Mouse (Mus musculus) adrenal gland, postnatal 25 days (tissue): ENCODE data around the gene Rom1. TPM values are rescaled to one million over a fixed set of nuclear protein-coding genes. Genes with fewer than 3 reads are reported as not detected.
"Not testable (repeated sequence)": the region's sequence is repeated elsewhere in the genome, so short reads cannot be mapped to it uniquely, and the experiment has no call there.

Experiments used
- DNase-seq: peaks from one replicate; pipeline ENCODE4 v3.0.0; 2021; ENCODE audit warnings: mixed read lengths
- long read RNA-seq: library from polyadenylated mRNA; stranded (forward); transcript quantifications from one replicate; pipeline ENCODE4 v2.0.0, GENCODE M21; 2021
- total RNA-seq: library from RNA; stranded (reverse); gene quantifications from 2 replicates; pipeline ENCODE4 v1.2.3, GENCODE M21; 2021

Gene Rom1
- total RNA-seq = 33.4 and 33.8 TPM in 2 replicates
- long read RNA-seq, transcript Rom1-201 (3 exons, 1,517 nt) = major isoform, 10 of 10 reads
- long read RNA-seq, partial matches to known transcripts = 0 of 10 reads
- long read RNA-seq, other reads (novel, unspliced or antisense) = 0 of 10 reads

GRCm38 (mm10) chr19:8929224-8930088 lies at the start of gene Rom1, which contains the start of gene Eml3:
Rom1 (minus strand) TSS chr19:8929356.
Eml3 (plus strand) TSS chr19:8929552.
- DNase-seq = peak; percentile 90

GRCm38 (mm10) chr19:8976535-8976934 lies 47.4 kb upstream of the Rom1 start:
- peak; percentile 37 for DNase-seq

GRCm38 (mm10) chr19:8975491-8975890 lies 46.3 kb upstream of the Rom1 start:
- DNase-seq = no peak

- no peak for DNase-seq
Observed at GRCm38 (mm10) chr19:8974638-8975037, 45.5 kb upstream of the Rom1 start.

- not testable (repeated sequence) for DNase-seq
Observed at GRCm38 (mm10) chr19:8972491-8972890, 43.3 kb upstream of the Rom1 start.

- no peak for DNase-seq
Observed at GRCm38 (mm10) chr19:8967893-8968292, 38.7 kb upstream of the Rom1 start.

GRCm38 (mm10) chr19:8967373-8967743 lies 38.2 kb upstream of the Rom1 start:
- no peak for DNase-seq

- peak; percentile 97 for DNase-seq
Observed at GRCm38 (mm10) chr19:8966590-8967372, 37.6 kb upstream of the Rom1 start, which contains the start of gene Eef1g. Eef1g (plus strand) TSS chr19:8967041.

- no peak for DNase-seq
Observed at GRCm38 (mm10) chr19:8966198-8966589, 37.0 kb upstream of the Rom1 start.

- peak; percentile 22 for DNase-seq
Observed at GRCm38 (mm10) chr19:8965771-8966170, 36.6 kb upstream of the Rom1 start.

- DNase-seq = no peak
Observed at GRCm38 (mm10) chr19:8965075-8965474, 35.9 kb upstream of the Rom1 start.

- DNase-seq = no peak
Observed at GRCm38 (mm10) chr19:8962256-8962655, 33.1 kb upstream of the Rom1 start.

GRCm38 (mm10) chr19:8954171-8954570 lies 25.0 kb upstream of the Rom1 start:
- DNase-seq = no peak

GRCm38 (mm10) chr19:8953135-8954039 lies 24.2 kb upstream of the Rom1 start, which contains the start of gene Tut1:
Tut1 (plus strand) TSS chr19:8953847.
- DNase-seq = peak; percentile 78

- no peak for DNase-seq
Observed at GRCm38 (mm10) chr19:8952241-8952640, 23.1 kb upstream of the Rom1 start.

GRCm38 (mm10) chr19:8950190-8950589 lies 21.0 kb upstream of the Rom1 start:
- DNase-seq = no peak

- no peak for DNase-seq
Observed at GRCm38 (mm10) chr19:8946929-8947328, 17.8 kb upstream of the Rom1 start.

GRCm38 (mm10) chr19:8945251-8945650 lies 16.1 kb upstream of the Rom1 start:
- no peak for DNase-seq

GRCm38 (mm10) chr19:8944750-8945149 lies 15.6 kb upstream of the Rom1 start:
- peak; percentile 76 for DNase-seq

GRCm38 (mm10) chr19:8944062-8944461 lies 14.9 kb upstream of the Rom1 start:
- DNase-seq = no peak

GRCm38 (mm10) chr19:8943047-8943446 lies 13.9 kb upstream of the Rom1 start:
- DNase-seq = no peak
